Mouse (Mus musculus) cortical plate, adult 2 months (tissue): ENCODE data around the gene Krtap2-4.

Experiments used
- CTCF ChIP-seq: fragments of 200-500 bp; IDR thresholded peaks from 2 replicates; pipeline ENCODE4 v1.5.1; 2011; ENCODE audit warnings: mild to moderate bottlenecking, control low read depth, low read length; ENCODE audit not compliant: insufficient read depth; ENCODE audit errors: extremely low read depth
- POLR2A ChIP-seq: fragments of 200-500 bp; IDR thresholded peaks from 2 replicates; pipeline ENCODE4 v1.6.1; 2011; ENCODE audit warnings: mild to moderate bottlenecking, low read length, control low read depth; ENCODE audit not compliant: insufficient read depth; ENCODE audit errors: extremely low read depth

- TF ChIP-seq CTCF (no peak), POLR2A (no peak)
These were observed 35.5 kb upstream of the Krtap2-4 start, which contains the start of gene Gm11555 for GRCm38 (mm10) chr11:99650136-99650535.
